Mouse (Mus musculus) embryonic fibroblast, embryonic 13.5 days (primary cell): ENCODE results near the gene Spast. TPM values are rescaled to one million over a fixed set of nuclear protein-coding genes. Genes with fewer than 3 reads are reported as not detected.

Experiments used
- H3K27ac ChIP-seq: 2 replicates; pipeline ENCODE4 v1.5.1; 2012; ENCODE audit warnings: low read length, control low read depth, inconsistent platforms; ENCODE audit not compliant: insufficient read depth
- H3K4me1 ChIP-seq: 2 replicates; pipeline ENCODE4 v1.6.1; 2011; ENCODE audit warnings: low read length; ENCODE audit not compliant: control insufficient read depth, insufficient read depth
- H3K4me3 ChIP-seq: 2 replicates; pipeline ENCODE4 v1.5.1; 2011; ENCODE audit warnings: mild to moderate bottlenecking, control low read depth, low read length; ENCODE audit not compliant: insufficient read depth
- CTCF ChIP-seq: IDR thresholded peaks from 2 replicates; pipeline ENCODE4 v1.5.1; 2011; ENCODE audit warnings: mild to moderate bottlenecking, control low read depth, low read length, moderate library complexity, borderline replicate concordance; ENCODE audit not compliant: insufficient read depth
- POLR2A ChIP-seq: IDR thresholded peaks from 2 replicates; pipeline ENCODE4 v1.6.1; 2011; ENCODE audit warnings: low read depth, mild to moderate bottlenecking, control low read depth, low read length, moderate library complexity
- polyA plus RNA-seq: library from polyadenylated mRNA; stranded (reverse); fragments of >200 nt; gene quantifications from 2 replicates; pipeline ENCODE4 v1.2.4, GENCODE M21; 2011; ENCODE audit warnings: low read depth; ENCODE audit not compliant: missing spikeins, insufficient read length

Spast gene
- polyA plus RNA-seq, 1 experiment = 32.6 TPM

- no peak overlapping the region for H3K4me3 ChIP-seq
- H3K27ac ChIP-seq = no peak overlapping the region
- H3K4me1 ChIP-seq = no peaks in the 10 kb centered on the region
- no peak for TF ChIP-seq POLR2A
- TF ChIP-seq CTCF = no peak
Measured at GRCm38 (mm10) chr17:74418171-74418570, 79.4 kb downstream of the Spast start.

DNA sequence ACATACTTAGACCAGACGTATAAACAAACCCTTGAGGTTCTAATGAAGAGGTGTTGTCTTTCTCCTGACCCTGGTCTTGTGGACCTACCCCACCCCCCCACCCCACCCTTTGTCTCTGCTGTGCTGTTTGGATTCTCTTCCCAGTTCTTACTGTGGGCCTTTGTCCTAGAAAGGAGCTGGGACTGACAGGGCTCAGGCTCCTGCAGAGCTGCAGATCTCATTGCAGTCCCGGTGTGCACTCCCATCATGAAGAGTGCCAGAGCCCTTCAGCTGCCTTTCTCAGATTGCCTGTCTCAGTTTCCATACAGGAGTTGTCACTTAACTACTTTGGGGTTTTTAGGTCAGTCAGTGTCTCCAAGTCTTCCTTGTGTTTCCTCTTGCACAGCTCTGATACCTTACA lies 81.9 kb downstream of the Spast start:
- no peak for TF ChIP-seq CTCF
- no peak for TF ChIP-seq POLR2A
- Histone ChIP-seq H3K4me3 (no peak overlapping the region), H3K4me1 (no peaks in the 10 kb centered on the region), H3K27ac (no peak overlapping the region)

DNA sequence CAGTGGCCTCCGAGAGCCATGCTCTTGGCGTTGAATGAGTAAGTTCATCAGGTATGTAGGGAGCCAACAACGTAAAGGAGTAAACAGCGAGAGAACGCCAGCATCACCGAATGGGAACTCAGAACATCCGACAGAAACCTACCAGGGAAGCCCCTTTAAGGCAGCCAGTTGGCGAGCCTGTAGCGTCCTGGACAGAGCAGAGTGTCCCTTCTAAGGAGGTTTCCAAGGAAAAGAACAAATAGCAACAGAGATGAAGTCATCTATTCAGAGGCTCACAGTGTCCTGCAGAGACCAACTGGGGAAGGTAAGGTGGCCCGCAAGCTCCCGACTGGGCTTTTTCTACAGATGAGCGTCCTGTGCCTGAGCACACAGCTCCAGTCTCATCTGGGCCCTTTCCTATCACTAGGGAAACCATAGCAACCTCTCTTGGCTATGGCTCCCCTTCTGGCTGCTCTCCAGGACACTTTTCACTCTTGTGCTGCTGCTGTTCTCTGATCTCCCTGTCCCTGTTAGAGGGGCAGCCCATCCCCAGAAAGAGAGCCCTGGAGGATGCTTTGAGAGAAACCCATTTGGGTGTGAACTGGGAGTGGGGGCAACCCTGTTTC lies 85.7 kb downstream of the Spast start:
- TF ChIP-seq CTCF (no peak), POLR2A (no peak)
- H3K4me3 ChIP-seq = no peak overlapping the region
- H3K27ac ChIP-seq = no peak overlapping the region
- no peaks in the 10 kb centered on the region for H3K4me1 ChIP-seq

DNA sequence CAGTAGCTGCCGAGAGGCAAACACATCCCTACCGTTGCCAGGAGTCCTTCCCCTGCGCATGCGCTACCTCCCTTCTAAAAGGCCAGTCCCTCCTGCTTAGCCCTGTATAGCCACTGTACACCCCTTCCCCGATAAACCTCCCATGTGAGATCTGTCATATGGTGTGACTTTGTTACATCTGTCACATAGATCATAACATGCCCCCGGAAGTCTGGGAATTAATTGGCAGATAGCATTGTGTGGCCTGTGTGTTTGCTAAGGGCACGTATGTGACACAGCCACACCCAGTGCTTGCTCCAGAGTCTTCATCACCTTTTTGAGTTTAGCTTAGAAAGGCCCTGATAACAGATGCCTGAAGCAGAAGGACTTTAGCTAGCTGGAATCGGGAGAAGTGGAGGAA lies 91.3 kb downstream of the Spast start:
- H3K4me3 ChIP-seq = no peak overlapping the region
- no peak overlapping the region for H3K27ac ChIP-seq
- TF ChIP-seq CTCF (no peak), POLR2A (no peak)
- H3K4me1 ChIP-seq = no peaks in the 10 kb centered on the region

DNA sequence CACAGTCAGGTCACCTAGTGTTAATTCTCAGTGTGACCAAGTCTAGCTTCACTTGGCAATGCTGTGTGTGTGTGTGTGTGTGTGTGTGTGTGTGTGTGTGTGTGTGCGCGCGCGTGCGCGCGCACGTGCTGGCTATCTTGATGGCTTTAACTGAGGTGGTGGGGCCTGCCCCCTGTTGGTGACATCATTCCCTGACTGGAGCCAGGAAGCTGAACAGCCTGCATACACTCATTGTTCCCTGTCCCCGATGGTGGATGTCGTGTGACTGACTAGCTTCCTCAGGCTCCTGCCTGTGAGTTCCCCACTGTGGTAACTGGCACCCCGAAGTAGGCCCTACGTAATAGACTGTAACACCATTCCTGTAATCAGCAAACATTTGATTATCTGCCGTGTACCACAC lies 92.7 kb downstream of the Spast start:
- H3K27ac ChIP-seq = no peak overlapping the region
- TF ChIP-seq POLR2A = no peak
- no peak for TF ChIP-seq CTCF
- no peak overlapping the region for H3K4me3 ChIP-seq
- no peaks in the 10 kb centered on the region for H3K4me1 ChIP-seq

GRCm38 (mm10) chr17:74432631-74433030 lies 93.8 kb downstream of the Spast start:
- Histone ChIP-seq H3K27ac (no peak overlapping the region), H3K4me3 (no peak overlapping the region)
- TF ChIP-seq CTCF (no peak), POLR2A (no peak)

DNA sequence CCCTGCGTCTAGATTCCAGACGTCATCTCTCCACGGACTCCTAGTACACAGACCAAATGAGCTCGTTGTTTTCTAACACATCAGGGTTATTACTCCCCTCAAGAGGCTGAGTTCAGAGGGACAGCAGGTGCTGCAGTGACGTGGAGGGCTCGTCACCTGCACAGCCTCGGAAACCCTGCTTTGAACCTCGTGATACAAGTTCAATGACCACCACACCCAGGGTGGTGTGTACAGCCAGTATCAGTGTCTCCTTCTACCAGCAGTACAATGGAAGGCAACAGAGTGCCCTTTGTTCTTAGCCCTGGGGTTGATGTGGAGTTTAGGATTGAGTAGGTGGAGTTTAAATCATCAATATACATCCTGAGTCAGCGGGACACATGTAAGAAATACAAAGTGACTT lies 99.0 kb downstream of the Spast start:
- no peak overlapping the region for H3K27ac ChIP-seq
- H3K4me1 ChIP-seq = no peaks in the 10 kb centered on the region
- no peak overlapping the region for H3K4me3 ChIP-seq
- no peak for TF ChIP-seq POLR2A
- TF ChIP-seq CTCF = no peak

More at GRCm38 (mm10) chr17:74432631-74433030, 93.8 kb downstream of the Spast start:
- no peaks in the 10 kb centered on the region for H3K4me1 ChIP-seq

DNA sequence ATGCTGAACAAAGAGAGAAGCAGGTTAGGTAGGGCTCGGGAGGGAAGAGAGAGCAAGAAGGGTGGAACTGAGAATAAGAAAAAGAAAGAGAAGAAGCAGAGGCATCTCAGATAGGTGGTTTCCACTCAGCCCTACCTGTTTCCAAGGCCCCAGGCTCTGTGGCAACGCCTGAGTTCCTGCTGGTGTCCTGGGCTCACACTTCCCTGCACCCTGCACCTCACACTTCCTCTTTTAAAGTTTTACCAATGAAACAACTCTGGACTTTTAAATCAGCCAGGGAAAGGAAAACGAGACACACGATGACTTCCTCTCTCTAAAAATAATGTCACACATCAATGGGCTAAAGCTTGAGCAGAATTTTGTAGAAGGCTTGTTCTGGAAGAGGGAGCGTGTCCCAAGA lies 101.7 kb downstream of the Spast start:
- Histone ChIP-seq H3K27ac (no peak overlapping the region), H3K4me3 (no peak overlapping the region), H3K4me1 (no peaks in the 10 kb centered on the region)
- no peak for TF ChIP-seq CTCF
- TF ChIP-seq POLR2A = no peak

Other genes starting within 250 kb of the Spast start
- 111 and 114 TPM in 2 replicates for gene Memo1, start 43.5 kb upstream of the Spast start, polyA plus RNA-seq
- gene Dpy30, start 15.0 kb upstream of the Spast start, polyA plus RNA-seq = 62.6 and 66.2 TPM in 2 replicates
- 43.5 and 45.9 TPM in 2 replicates for gene Slc30a6, start 56.6 kb downstream of the Spast start, polyA plus RNA-seq
- gene Nlrc4, start 120.2 kb downstream of the Spast start, polyA plus RNA-seq = not detected in 2 replicates
- 161 and 164 TPM in 2 replicates for gene Yipf4, start 150.5 kb downstream of the Spast start, polyA plus RNA-seq
- gene Birc6, start 189.3 kb downstream of the Spast start, polyA plus RNA-seq = 97.3 and 106 TPM in 2 replicates